Mouse (Mus musculus) cerebellum, adult 2 months (tissue): Measurements from ENCODE around the gene Igf1r.

Experiments
- CTCF ChIP-seq: fragments of 200-500 bp; IDR thresholded peaks from 2 replicates; pipeline ENCODE4 v1.5.1; 2011; ENCODE audit warnings: low read depth, mild to moderate bottlenecking, control low read depth, low read length, moderate library complexity, borderline replicate concordance; ENCODE audit not compliant: insufficient read depth
- POLR2A ChIP-seq: fragments of 200-500 bp; IDR thresholded peaks from 2 replicates; pipeline ENCODE4 v1.6.1; 2011; ENCODE audit warnings: low read length, control low read depth, borderline replicate concordance; ENCODE audit not compliant: insufficient read depth

- TF ChIP-seq CTCF: no peak
- no peak for TF ChIP-seq POLR2A
Measured at GRCm38 (mm10) chr7:68259523-68260081, 307.0 kb downstream of the Igf1r start.
